Mouse (Mus musculus) C2C12 (cell line): Measurements from ENCODE around the gene Tmem256.

Source experiments
- CTCF ChIP-seq: IDR thresholded peaks from one replicate; pipeline ENCODE4 v1.5.1; 2011; ENCODE audit not compliant: control insufficient read depth, insufficient read depth, insufficient read length
- MAX ChIP-seq: IDR thresholded peaks from one replicate; pipeline ENCODE4 v1.6.1; 2011; ENCODE audit warnings: mild to moderate bottlenecking, control low read depth
- USF1 ChIP-seq: IDR thresholded peaks from one replicate; pipeline ENCODE4 v1.6.1; 2011; ENCODE audit warnings: low read depth, mild to moderate bottlenecking, control low read depth, moderate library complexity

DNA sequence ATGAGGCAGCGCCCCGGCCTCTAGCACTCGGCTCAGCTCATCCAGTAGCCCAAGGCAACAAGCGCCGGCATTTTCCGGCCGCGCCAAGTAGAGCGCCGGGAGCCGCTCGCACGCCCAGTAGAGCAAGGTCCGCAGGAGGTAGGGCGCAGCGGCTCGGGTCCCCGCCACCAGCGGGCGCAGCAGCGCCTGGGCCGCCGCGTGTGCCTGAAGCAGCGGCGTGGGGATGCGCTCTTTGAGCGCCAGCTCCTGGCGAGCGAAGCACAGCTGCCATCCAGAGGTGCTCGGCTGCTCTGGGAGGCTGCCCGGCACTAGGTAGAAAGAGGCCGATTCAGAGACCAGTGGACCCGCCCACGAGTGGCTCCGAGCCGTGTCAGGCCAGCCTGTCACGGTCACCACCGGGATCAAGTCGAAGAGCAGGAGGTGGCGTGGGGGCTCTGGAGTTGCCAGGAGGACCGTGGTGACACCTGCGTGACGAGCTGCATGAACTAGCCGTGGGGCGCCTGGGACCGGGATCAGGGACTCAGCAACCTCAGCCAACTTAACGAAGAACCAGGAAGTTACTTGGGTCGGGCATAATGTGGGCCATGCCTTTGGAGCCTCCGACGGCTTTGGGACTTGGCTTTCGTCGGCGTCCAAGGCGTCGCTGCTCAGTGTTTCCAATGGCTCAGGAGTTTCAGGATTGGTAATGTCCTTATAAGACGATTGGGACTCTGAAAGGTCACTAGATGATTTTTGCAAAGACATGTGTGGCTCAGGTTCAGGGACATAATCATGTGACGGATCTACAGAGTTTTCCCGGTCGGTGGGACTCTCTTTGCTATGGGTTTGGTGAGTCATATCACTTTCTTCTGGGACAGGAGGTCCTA is 34.3 kb upstream of the Tmem256 start:
- TF ChIP-seq CTCF (peak; percentile 97), USF1 (no peak), MAX (peak; percentile 83)
